Mouse (Mus musculus): ENCODE measurements around the gene Mbd3l2.
"Not testable (repeated sequence)": the region's sequence is repeated elsewhere in the genome, so short reads cannot be mapped to it uniquely, and the experiment has no call there.

Mbd3l2 gene

DNA sequence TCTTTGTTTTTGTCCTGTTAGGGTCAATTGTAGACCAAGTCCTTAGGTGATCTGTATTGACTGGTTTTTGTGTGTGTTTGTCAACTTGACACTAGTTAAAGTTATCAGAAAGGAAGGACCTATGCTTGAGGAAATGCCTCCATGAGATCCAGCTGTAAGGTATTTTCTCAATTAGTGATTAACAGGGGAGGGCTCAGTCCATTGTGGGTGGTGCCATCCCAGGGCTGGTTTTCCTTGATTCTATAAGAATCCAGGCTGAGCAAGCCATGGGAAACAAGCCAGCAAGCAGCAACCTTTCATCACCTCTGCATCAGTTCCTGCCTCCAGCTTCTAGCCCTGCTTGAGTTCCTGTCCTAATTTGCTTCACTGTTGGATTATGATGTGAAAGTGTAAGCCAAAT lies at the start of gene Mbd3l2:
Mbd3l2 (plus strand) TSS at position 301 of the 400 bp plus-strand sequence.
- DNase-seq (ENCODE audit: low spot score in 2 of 2): no peak

DNA sequence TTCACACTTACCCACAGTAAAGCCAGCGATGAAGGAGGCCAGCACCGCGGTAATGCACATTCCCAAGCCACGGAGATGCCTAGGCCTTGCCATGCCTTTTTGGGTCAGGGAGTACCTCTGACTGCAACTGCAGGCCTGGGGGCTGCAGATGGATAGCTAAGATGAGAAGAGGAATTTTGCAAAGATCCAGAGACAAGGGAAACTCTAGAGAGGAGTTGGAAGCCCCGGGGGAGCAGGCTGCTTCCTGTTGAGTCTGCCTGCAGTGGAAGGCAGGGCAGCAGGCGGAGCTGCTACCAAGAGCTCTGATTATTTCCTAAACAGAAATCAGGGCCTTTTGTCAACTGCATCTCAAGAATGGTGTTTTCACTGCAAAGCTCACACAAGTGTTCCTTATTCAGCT lies 44.7 kb upstream of the Mbd3l2 start:
- no peak for DNase-seq (ENCODE audit: low spot score in 2 of 2)

DNA sequence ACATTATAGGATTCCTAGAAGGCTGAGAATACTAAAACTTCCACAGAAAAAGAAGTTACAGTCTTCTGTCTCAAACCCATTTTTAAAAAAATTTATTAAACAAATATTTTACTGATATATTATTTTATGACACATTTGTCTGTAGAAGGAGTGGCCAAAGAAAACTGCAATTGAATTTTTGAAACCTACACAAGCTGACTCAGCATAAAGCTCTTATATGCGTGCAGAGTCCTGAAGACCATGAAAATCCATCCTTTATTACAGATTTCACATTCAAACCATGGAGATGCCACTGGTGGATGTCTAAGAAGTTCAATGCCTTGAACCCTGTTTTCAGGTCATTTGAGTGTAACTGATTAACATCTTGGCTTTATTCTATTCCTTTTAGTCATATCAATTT lies 30.8 kb upstream of the Mbd3l2 start:
- no peak for DNase-seq (ENCODE audit: low spot score in 2 of 2)

DNA sequence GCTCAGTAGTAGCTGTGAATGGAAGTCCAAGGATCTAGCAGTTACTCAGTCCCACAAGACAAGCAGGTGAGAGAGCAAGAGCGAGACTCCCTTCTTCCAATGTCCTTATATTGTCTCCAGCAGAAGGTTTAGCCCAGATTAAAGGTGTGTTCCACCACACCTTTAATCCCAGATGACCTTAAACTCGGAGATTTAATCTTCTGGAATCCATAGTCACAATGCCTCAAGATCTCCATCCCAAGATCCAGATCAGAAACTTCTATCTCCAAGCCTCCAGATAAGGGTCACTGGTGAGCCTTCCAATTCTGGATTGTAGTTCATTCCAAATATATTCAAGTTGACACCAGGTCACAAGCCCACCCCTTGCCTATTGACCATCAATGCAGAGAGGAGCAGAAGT lies 27.6 kb upstream of the Mbd3l2 start, which contains the start of gene Naalad2:
Naalad2 (minus strand) TSS at position 101 of the 400 bp plus-strand sequence.
- not testable (repeated sequence) for DNase-seq (ENCODE audit: low spot score in 2 of 2)

DNA sequence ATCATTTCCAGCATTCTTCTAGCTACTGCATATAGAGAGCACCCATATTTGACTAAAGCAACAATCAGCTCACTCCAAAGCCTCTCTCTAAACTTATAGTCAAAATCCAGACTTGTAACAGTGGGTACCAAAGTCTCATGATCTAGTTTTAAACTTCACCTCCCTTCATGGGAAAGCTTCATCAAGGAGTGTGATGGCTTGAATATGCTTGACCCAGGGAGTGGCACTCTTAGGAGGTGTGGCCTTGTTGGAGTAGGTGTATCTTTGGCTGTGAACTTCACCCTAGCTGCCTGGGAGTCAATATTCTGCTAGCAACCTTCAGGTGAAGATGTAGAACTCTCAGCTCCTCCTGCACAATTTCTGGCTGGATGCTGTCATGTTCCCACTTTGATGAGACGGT lies 26.3 kb upstream of the Mbd3l2 start, which contains the start of gene Ubtfl1:
Ubtfl1 (plus strand) TSS at position 301 of the 400 bp plus-strand sequence.
- no peak for DNase-seq (ENCODE audit: low spot score in 2 of 2)

DNA sequence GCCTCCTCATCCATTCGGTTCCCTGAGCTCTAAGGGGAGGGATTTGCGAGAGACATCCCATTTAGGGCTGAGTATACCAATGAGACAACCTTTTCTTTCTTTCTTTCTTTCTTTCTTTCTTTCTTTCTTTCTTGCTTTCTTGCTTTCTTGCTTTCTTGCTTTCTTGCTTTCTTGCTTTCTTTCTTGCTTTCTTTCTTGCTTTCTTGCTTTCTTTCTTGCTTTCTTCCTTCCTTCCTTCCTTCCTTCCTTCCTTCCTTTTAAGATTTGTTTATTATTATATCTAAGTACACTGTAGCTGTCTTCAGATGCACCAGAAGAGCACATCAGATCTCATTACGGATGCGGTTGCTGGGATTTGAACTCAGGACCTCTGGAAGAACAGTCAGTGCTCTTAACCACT lies 18.1 kb upstream of the Mbd3l2 start:
- DNase-seq (ENCODE audit: low spot score in 2 of 2): not testable (repeated sequence)

DNA sequence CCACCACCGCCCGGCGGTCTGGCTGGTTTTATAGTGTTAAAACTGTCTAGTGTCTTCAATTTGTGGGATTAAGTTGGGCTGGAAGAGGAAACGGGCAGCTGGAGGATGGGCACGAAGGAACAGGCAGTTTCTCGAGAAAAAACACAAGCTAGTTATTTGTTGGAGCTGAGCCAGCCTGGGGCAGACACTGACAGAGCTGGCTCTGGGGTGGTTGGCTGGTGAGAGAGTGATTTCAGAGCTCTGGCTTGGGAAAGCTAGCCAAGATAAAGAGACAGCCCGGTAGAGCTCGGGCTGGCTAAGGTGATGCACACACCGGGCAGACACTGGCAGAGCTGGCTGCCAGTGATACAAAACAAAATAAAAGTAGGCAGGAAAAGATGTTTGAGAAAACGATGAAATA lies 1.2 kb downstream of the Mbd3l2 start:
- DNase-seq (ENCODE audit: low spot score in 2 of 2): no peak

DNA sequence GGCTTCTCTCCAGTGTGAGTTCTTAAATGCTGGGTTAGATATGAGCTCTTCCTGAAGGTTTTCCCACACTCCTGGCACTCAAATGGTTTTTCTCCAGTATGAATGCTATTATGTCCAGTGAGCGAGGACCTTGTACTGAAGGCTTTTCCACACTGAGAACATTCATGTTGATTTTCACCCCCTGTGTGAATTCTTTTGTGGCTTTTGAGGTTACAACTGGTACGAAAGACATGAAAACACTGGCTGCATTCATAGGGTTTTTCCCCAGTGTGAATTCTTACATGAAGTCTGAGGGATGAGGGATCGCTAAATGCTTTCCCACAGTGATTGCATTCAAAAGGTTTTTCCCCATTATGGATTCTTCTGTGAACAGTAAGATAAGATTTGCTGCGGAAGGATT lies 26.1 kb downstream of the Mbd3l2 start:
- DNase-seq (ENCODE audit: low spot score in 2 of 2): no peak

DNA sequence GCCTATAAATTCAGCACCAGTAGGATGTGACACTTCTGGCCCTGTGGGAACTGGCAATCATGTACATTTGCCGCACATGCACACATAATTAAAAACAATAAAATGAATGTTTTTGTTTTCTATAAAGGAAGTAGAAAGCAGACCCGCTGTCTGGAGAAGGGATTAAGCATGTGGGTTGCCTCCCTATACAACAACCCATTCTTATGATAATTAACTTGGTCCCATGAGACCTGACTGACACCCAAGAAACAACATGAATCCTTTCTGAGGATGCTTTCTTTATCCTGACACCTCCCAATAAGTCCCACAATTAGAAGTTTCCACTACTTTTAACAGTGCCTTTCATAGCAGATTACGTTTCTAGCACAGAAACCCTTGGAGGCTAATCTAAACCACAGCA lies 36.9 kb downstream of the Mbd3l2 start:
- no peak for DNase-seq (ENCODE audit: low spot score in 2 of 2)

DNA sequence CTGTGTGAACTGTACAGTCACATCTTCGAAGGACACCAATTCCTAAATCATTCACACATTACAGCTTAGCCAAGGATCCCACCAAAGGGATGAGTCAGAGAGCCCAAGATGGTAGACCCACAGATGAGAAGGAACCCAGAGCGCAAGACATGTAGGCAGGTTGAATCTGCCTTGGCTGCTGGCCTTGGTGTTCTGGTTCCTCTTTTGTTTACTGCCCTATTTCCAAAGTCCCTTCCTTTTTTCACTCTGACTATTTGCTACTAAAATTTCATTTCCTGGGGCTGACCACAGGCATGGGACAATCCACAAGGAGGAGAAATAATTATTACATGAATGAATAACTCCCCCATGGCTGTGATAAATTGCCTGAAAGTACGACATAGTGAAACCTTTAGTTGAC lies 37.6 kb downstream of the Mbd3l2 start:
- DNase-seq (ENCODE audit: low spot score in 2 of 2): no peak

DNA sequence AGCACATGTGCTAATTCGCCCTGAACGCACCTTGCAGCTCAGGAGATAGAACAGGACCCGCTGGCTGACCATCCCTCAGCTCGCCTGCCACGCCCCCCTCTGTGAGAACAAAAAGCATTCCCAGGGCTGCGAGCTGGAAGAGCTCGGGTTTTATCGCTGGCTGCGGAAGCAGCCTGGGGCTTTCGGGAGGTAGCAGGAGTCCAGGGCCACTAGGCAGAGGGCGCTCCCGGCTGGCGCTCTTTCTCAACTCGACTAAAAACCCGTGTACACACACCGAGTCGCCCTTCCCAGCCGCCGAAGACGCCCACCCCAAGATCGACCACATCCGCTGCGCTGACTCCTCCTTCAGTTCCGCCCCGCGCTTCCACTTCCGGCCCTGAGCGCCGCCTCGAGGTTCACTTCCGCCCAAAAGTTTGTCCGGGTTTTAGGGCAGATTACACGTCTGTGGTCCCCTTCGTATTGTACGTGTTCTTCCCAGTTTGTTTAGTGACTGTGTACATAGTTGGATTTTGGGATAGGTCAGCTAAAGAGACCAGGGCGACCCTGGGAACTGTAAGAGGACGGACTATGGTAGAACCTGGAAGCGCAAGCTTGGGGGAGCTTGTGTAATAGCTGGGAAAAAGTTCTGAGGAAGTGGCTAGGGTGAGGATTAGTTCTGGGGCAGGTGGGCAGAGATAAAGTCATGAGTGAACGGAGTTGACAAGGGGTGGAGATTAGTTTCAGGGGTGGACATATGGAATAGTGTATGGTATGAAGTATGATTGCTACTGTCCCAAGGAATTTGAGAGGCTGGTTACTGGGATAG lies 43.1 kb downstream of the Mbd3l2 start:
- peak; percentile 7 to 58 for DNase-seq (ENCODE audit: low spot score in 2 of 2)

DNA sequence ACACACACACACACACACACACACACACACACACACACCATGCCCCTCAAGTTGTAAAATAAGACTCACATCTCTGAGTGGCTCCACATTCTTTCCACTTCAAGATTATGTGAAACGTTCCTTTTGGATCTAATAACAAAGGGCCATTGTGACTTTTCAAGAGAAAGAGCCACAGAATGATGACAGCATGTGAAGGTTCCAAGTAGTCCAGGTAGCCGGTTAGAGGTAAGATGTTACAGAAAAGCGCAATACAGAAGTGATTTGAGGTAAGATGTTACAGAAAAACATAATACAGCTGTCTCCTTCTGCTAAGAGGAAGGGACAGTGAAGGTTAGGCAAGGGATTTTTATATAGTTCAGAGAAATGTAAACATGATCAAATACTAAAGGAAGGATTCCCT lies 47.7 kb downstream of the Mbd3l2 start, which contains the start of the genes Zfp558 and Mbd3l1:
Zfp558 (minus strand) TSS at position 101 of the 400 bp plus-strand sequence.
Mbd3l1 (plus strand) TSS at position 192 of the 400 bp plus-strand sequence.
- no peak for DNase-seq (ENCODE audit: low spot score in 2 of 2)

All from left cerebral cortex, adult 9 months (tissue).